Mouse (Mus musculus): ENCODE measurements around the gene Cryba2. TPM values are rescaled to one million over a fixed set of nuclear protein-coding genes. Genes with fewer than 3 reads are reported as not detected.
A peak's percentile ranks its signal among the peaks of the same experiment; 100 is the strongest.

Gene Cryba2
- polyA plus RNA-seq, 1 experiment from 2014 or later = not detected

GRCm38 (mm10) chr1:74900341-74901285 lies 7.7 kb upstream of the Cryba2 start:
- H3K9me3 ChIP-seq = no peaks in the 10 kb centered on the region
- H3K9ac ChIP-seq = 0 out of 2 replicates have a peak overlapping the region, but pooled peaks have one; percentile 29
- H3K4me2 ChIP-seq = peak overlapping the region; percentile 57
- H3K27me3 ChIP-seq = peaks cover 97% of the 10 kb centered on the region
- ATAC-seq (ENCODE audit: low FRiP score) = peak; percentile 34; the same call in 1 of the 2 replicates
- H3K4me1 ChIP-seq = peaks cover 30% of the 10 kb centered on the region
- under 1% methylated on average over 56 of the region's 66 CpGs for WGBS
- no peak overlapping the region for H3K27ac ChIP-seq
- no peaks in the 10 kb centered on the region for H3K36me3 ChIP-seq (replicated peaks)
- H3K4me3 ChIP-seq (replicated peaks) = peak overlapping the region; percentile 37

GRCm38 (mm10) chr1:74898656-74899431 lies 5.9 kb upstream of the Cryba2 start:
- no peak overlapping the region for H3K9ac ChIP-seq
- no peak overlapping the region for H3K4me2 ChIP-seq
- H3K27ac ChIP-seq = no peak overlapping the region
- H3K36me3 ChIP-seq (replicated peaks) = no peaks in the 10 kb centered on the region
- 7% methylated on average over 6 of the region's 10 CpGs for WGBS
- no peak for ATAC-seq (ENCODE audit: low FRiP score)
- peaks cover 30% of the 10 kb centered on the region for H3K4me1 ChIP-seq
- no peaks in the 10 kb centered on the region for H3K9me3 ChIP-seq
- no peak overlapping the region for H3K4me3 ChIP-seq (replicated peaks)
- peaks cover 100% of the 10 kb centered on the region for H3K27me3 ChIP-seq

- Histone ChIP-seq H3K4me1 (peaks cover 34% of the 10 kb centered on the region), H3K27me3 (peaks cover 100% of the 10 kb centered on the region), H3K9ac (no peak overlapping the region), H3K4me2 (no peak overlapping the region), H3K27ac (no peak overlapping the region), H3K4me3 (replicated peaks) (no peak overlapping the region), H3K36me3 (replicated peaks) (no peaks in the 10 kb centered on the region), H3K9me3 (no peaks in the 10 kb centered on the region)
- WGBS = 0% methylated on average over 7 of the region's 7 CpGs
- no peak for ATAC-seq (ENCODE audit: low FRiP score)
These were observed 5.0 kb upstream of the Cryba2 start for GRCm38 (mm10) chr1:74897976-74898375.

- WGBS = 22% methylated on average over 4 of the region's 4 CpGs
- Histone ChIP-seq H3K4me1 (peaks cover 28% of the 10 kb centered on the region), H3K4me2 (no peak overlapping the region), H3K9ac (no peak overlapping the region), H3K27me3 (peaks cover 100% of the 10 kb centered on the region), H3K36me3 (replicated peaks) (no peaks in the 10 kb centered on the region), H3K27ac (no peak overlapping the region), H3K9me3 (no peaks in the 10 kb centered on the region), H3K4me3 (replicated peaks) (no peak overlapping the region)
- ATAC-seq (ENCODE audit: low FRiP score) = no peak; the same call in 1 of the 2 replicates
These were observed 2.0 kb upstream of the Cryba2 start for GRCm38 (mm10) chr1:74894966-74895365.

GRCm38 (mm10) chr1:74892351-74893133 lies 401 bp downstream of the Cryba2 start:
- Histone ChIP-seq H3K9ac (no peak overlapping the region), H3K4me2 (peak overlapping the region; percentile 37), H3K27ac (no peak overlapping the region), H3K27me3 (peaks cover 99% of the 10 kb centered on the region), H3K4me3 (replicated peaks) (peak overlapping the region; percentile 21), H3K36me3 (replicated peaks) (no peaks in the 10 kb centered on the region), H3K9me3 (no peaks in the 10 kb centered on the region), H3K4me1 (peaks cover 15% of the 10 kb centered on the region)
- ATAC-seq (ENCODE audit: low FRiP score) = peak; percentile 30; the same call in 1 of the 2 replicates
- WGBS = under 1% methylated on average over 39 of the region's 39 CpGs

GRCm38 (mm10) chr1:74891513-74891912 lies 1.4 kb downstream of the Cryba2 start:
- Histone ChIP-seq H3K27me3 (peaks cover 99% of the 10 kb centered on the region), H3K27ac (no peak overlapping the region)
- WGBS = 0% methylated on average over 8 of the region's 8 CpGs

GRCm38 (mm10) chr1:74885369-74886042 lies 7.4 kb downstream of the Cryba2 start, which contains the start of gene Fev:
TSS of gene Fev (minus strand) at chr1:74885419.
- WGBS = under 1% methylated on average over 41 of the region's 43 CpGs
- H3K4me3 ChIP-seq (replicated peaks) = peak within 1 kb of the TSS; percentile 21
- H3K9ac ChIP-seq = no peak within 1 kb of the TSS
- H3K27ac ChIP-seq = no peak within 1 kb of the TSS
- peaks cover 99% of the 10 kb centered on the region for H3K27me3 ChIP-seq
- no peaks in the 10 kb centered on the region for H3K9me3 ChIP-seq
- H3K4me2 ChIP-seq = peak within 1 kb of the TSS; percentile 40
- no peak for ATAC-seq (ENCODE audit: low FRiP score)
- peaks cover 32% of the 10 kb centered on the region for H3K4me1 ChIP-seq
- H3K36me3 ChIP-seq (replicated peaks) = no peaks in the 10 kb centered on the region

More at GRCm38 (mm10) chr1:74891513-74891912, 1.4 kb downstream of the Cryba2 start:
- Histone ChIP-seq H3K9ac (no peak overlapping the region), H3K9me3 (no peaks in the 10 kb centered on the region), H3K4me1 (peaks cover 12% of the 10 kb centered on the region), H3K4me3 (replicated peaks) (no peak overlapping the region), H3K4me2 (no peak overlapping the region), H3K36me3 (replicated peaks) (no peaks in the 10 kb centered on the region)
- ATAC-seq (ENCODE audit: low FRiP score) = no peak

GRCm38 (mm10) chr1:74884196-74885141 lies 8.5 kb downstream of the Cryba2 start:
- Histone ChIP-seq H3K4me1 (peaks cover 32% of the 10 kb centered on the region), H3K27ac (no peak overlapping the region), H3K36me3 (replicated peaks) (no peaks in the 10 kb centered on the region), H3K4me2 (peak overlapping the region; percentile 40), H3K27me3 (peaks cover 98% of the 10 kb centered on the region), H3K4me3 (replicated peaks) (peak overlapping the region; percentile 21), H3K9me3 (no peaks in the 10 kb centered on the region), H3K9ac (no peak overlapping the region)
- WGBS = 0% methylated on average over 57 of the region's 57 CpGs
- ATAC-seq (ENCODE audit: low FRiP score) = no peak

- Histone ChIP-seq H3K4me1 (peaks cover 32% of the 10 kb centered on the region), H3K9ac (no peak overlapping the region), H3K36me3 (replicated peaks) (no peaks in the 10 kb centered on the region), H3K4me2 (no peak overlapping the region), H3K27me3 (peaks cover 99% of the 10 kb centered on the region), H3K4me3 (replicated peaks) (no peak overlapping the region), H3K27ac (no peak overlapping the region), H3K9me3 (no peaks in the 10 kb centered on the region)
- ATAC-seq (ENCODE audit: low FRiP score) = no peak
- WGBS = 4% methylated on average over 5 of the region's 5 CpGs
These were observed 9.5 kb downstream of the Cryba2 start for GRCm38 (mm10) chr1:74883441-74883840.

GRCm38 (mm10) chr1:74882828-74883227 lies 10.1 kb downstream of the Cryba2 start:
- peak overlapping the region; percentile 57 for H3K4me2 ChIP-seq
- H3K4me3 ChIP-seq (replicated peaks) = no peak overlapping the region

More at GRCm38 (mm10) chr1:74882828-74883227, 10.1 kb downstream of the Cryba2 start:
- ATAC-seq (ENCODE audit: low FRiP score) = no peak
- no peak overlapping the region for H3K9ac ChIP-seq
- no peaks in the 10 kb centered on the region for H3K36me3 ChIP-seq (replicated peaks)
- no peak overlapping the region for H3K27ac ChIP-seq
- H3K27me3 ChIP-seq = peaks cover 99% of the 10 kb centered on the region
- peaks cover 32% of the 10 kb centered on the region for H3K4me1 ChIP-seq
- whole genome bisulfite sequencing = under 1% methylated on average over 8 of the region's 8 CpGs
- no peaks in the 10 kb centered on the region for H3K9me3 ChIP-seq

Measured in forebrain, embryonic 12.5 days (tissue).